Mouse (Mus musculus) heart, adult 9 months (tissue): ENCODE measurements at regions not wholly inside any gene's neighbourhood (a gene's known extent, or its start where the extent isn't known, plus 50 kb on each side); places are given as distances from the start of the nearest gene placed in this dataset.

Experiments
- DNase-seq, 2 experiments: peaks; one replicate each; pipeline ENCODE4 v3.0.0; 2022; ENCODE audit warnings: low spot score in 2 of 2

- DNase-seq, result no peak
Observed at GRCm38 (mm10) chr12:52622398-52622797, 76.8 kb upstream of the Akap6 start.

- no peak for DNase-seq
Observed at GRCm38 (mm10) chr12:52623416-52624108, 75.6 kb upstream of the Akap6 start.

- no peak for DNase-seq
Observed at GRCm38 (mm10) chr12:52624871-52625270, 74.3 kb upstream of the Akap6 start.

- no peak for DNase-seq
Observed at GRCm38 (mm10) chr12:52628771-52629170, 70.4 kb upstream of the Akap6 start.

- DNase-seq, result no peak
Observed at GRCm38 (mm10) chr12:52635121-52635878, 63.9 kb upstream of the Akap6 start.

GRCm38 (mm10) chr12:52636186-52636881, 62.8 kb upstream of the Akap6 start:
- no peak for DNase-seq

- DNase-seq, result no peak
Observed at GRCm38 (mm10) chr12:52636920-52637319, 62.3 kb upstream of the Akap6 start.

- peak; percentile 7 to 32 for DNase-seq
Observed at GRCm38 (mm10) chr12:52637506-52638249, 61.5 kb upstream of the Akap6 start.

GRCm38 (mm10) chr12:52638461-52638860, 60.7 kb upstream of the Akap6 start:
- no peak for DNase-seq

GRCm38 (mm10) chr12:52644059-52644458, 55.1 kb upstream of the Akap6 start:
- no peak for DNase-seq
